Mouse (Mus musculus): ENCODE results near the gene Fam166b. TPM values are rescaled to one million over a fixed set of nuclear protein-coding genes. Genes with fewer than 3 reads are reported as not detected.

Fam166b gene
- polyA plus RNA-seq, 1 experiment: 0.06 TPM

DNA sequence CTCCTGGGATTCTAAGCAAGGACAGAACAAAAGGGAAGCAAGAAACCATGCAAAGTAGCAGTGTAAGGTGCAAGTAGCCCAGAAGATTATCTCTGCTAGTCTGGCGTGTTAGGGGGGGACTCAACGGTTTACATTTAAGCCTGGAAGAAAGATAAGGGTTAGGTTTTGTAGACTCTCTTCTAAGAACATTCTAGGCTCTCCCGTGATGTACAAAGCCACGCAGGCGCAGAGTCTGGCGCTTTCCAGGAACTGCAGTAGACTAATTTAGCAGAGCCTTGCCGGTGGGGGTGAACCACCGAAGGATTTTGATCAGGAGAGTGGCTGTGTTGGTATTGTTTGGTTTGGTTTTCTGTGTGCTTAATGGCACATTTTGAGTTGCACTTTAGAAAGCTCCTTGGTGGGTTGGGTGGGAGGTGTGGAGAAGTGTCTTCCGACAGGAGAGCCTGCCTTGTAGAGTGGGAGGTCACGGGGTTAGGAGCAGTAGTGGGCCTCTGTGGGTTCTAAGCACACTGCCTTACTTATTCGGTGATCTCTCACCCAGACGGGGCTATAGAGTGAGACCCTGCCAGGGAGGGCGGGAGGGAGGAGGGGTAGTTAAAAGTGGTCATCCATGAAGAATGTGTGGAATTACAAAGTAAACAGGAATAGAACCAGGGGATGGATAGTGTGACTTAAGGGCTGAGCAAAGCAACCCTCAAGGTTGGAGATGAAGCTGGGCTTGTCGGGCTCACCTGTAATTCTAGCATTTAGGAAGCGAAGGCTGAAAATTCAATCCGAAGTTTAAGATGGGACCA lies 11.5 kb downstream of the Fam166b start:
- Histone ChIP-seq H3K36me3 (ENCODE audit: control insufficient read depth, insufficient read depth) (peaks cover 15% of the 10 kb centered on the region), H3ac (ENCODE audit: control insufficient read depth, insufficient read length, low read depth) (no peak overlapping the region), H3K79me2 (ENCODE audit: control insufficient read depth, insufficient read depth) (no peaks in the 10 kb centered on the region), H3K4me3 (ENCODE audit: insufficient read depth, poor library complexity, severe bottlenecking) (no peak overlapping the region), H3K27me3 (ENCODE audit: control insufficient read depth, insufficient read depth, insufficient read length) (no peaks in the 10 kb centered on the region), H3K79me3 (ENCODE audit: low read depth) (no peaks in the 10 kb centered on the region)
- TF ChIP-seq MAX (IDR thresholded peaks at IDR 0.05) (no peak), MYOG (IDR thresholded peaks at IDR 0.05; ENCODE audit: control insufficient read depth, extremely low read depth, insufficient read length) (no peak), CEBPB (IDR thresholded peaks at IDR 0.05; ENCODE audit: low read depth) (no peak), USF1 (IDR thresholded peaks at IDR 0.05; ENCODE audit: low read depth) (no peak), CTCF (IDR thresholded peaks at IDR 0.05; ENCODE audit: control insufficient read depth, insufficient read depth, insufficient read length) (no peak), MYOD1 (IDR thresholded peaks at IDR 0.05; ENCODE audit: control insufficient read depth, insufficient read length, low read depth) (no peak), FOSL1 (IDR thresholded peaks at IDR 0.05; ENCODE audit: insufficient read depth, low read length, poor library complexity, severe bottlenecking) (no peak)

GRCm38 (mm10) chr4:43416071-43416490 lies 12.9 kb downstream of the Fam166b start:
- Histone ChIP-seq H3K79me3 (ENCODE audit: low read depth) (no peaks in the 10 kb centered on the region), H3K27me3 (ENCODE audit: control insufficient read depth, insufficient read depth, insufficient read length) (no peaks in the 10 kb centered on the region), H3K36me3 (ENCODE audit: control insufficient read depth, insufficient read depth) (peaks cover 8% of the 10 kb centered on the region), H3K4me3 (ENCODE audit: insufficient read depth, poor library complexity, severe bottlenecking) (no peak overlapping the region), H3K79me2 (ENCODE audit: control insufficient read depth, insufficient read depth) (no peaks in the 10 kb centered on the region), H3ac (ENCODE audit: control insufficient read depth, insufficient read length, low read depth) (no peak overlapping the region)
- TF ChIP-seq FOSL1 (IDR thresholded peaks at IDR 0.05; ENCODE audit: insufficient read depth, low read length, poor library complexity, severe bottlenecking) (no peak), MAX (IDR thresholded peaks at IDR 0.05) (no peak), USF1 (IDR thresholded peaks at IDR 0.05; ENCODE audit: low read depth) (no peak), MYOD1 (IDR thresholded peaks at IDR 0.05; ENCODE audit: control insufficient read depth, insufficient read length, low read depth) (no peak)

GRCm38 (mm10) chr4:43415221-43416070 lies 13.5 kb downstream of the Fam166b start:
- no peak for TF ChIP-seq MYOD1 (IDR thresholded peaks at IDR 0.05; ENCODE audit: control insufficient read depth, insufficient read length, low read depth)
- TF ChIP-seq USF1 (IDR thresholded peaks at IDR 0.05; ENCODE audit: low read depth): no peak
- no peak for TF ChIP-seq CEBPB (IDR thresholded peaks at IDR 0.05; ENCODE audit: low read depth)
- no peak for TF ChIP-seq MYOG (IDR thresholded peaks at IDR 0.05; ENCODE audit: control insufficient read depth, extremely low read depth, insufficient read length)
- no peak for TF ChIP-seq MAX (IDR thresholded peaks at IDR 0.05)
- TF ChIP-seq FOSL1 (IDR thresholded peaks at IDR 0.05; ENCODE audit: insufficient read depth, low read length, poor library complexity, severe bottlenecking): no peak
- no peak for TF ChIP-seq CTCF (IDR thresholded peaks at IDR 0.05; ENCODE audit: control insufficient read depth, insufficient read depth, insufficient read length)
- Histone ChIP-seq H3K79me2 (ENCODE audit: control insufficient read depth, insufficient read depth) (peaks cover under 1% of the 10 kb centered on the region), H3K27me3 (ENCODE audit: control insufficient read depth, insufficient read depth, insufficient read length) (no peaks in the 10 kb centered on the region), H3ac (ENCODE audit: control insufficient read depth, insufficient read length, low read depth) (no peak overlapping the region), H3K79me3 (ENCODE audit: low read depth) (no peaks in the 10 kb centered on the region), H3K36me3 (ENCODE audit: control insufficient read depth, insufficient read depth) (peaks cover 8% of the 10 kb centered on the region), H3K4me3 (ENCODE audit: insufficient read depth, poor library complexity, severe bottlenecking) (no peak overlapping the region)

DNA sequence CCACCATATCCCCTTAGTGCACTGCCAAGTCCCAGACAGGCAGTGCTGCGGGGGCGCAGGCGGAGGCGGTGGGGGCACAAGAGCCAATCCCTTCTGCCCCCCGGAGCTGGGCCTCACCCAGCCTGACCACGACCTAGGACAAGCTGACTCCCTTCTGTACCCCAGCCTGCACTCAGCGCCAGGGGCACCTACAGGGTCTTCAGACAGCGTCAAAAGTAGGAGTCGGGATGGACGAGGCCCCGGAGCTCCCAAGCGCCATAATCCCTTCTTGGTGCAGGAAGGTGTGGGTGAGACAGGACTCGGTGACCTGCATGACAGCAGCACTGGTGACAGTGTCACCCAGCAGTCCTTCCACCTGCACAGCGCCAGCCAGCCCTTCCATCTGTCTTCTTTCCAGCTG lies 14.2 kb downstream of the Fam166b start:
- peaks cover 8% of the 10 kb centered on the region for H3K36me3 ChIP-seq (ENCODE audit: control insufficient read depth, insufficient read depth)
- no peak for TF ChIP-seq FOSL1 (IDR thresholded peaks at IDR 0.05; ENCODE audit: insufficient read depth, low read length, poor library complexity, severe bottlenecking)
- no peak for TF ChIP-seq MAX (IDR thresholded peaks at IDR 0.05)
- TF ChIP-seq CTCF (IDR thresholded peaks at IDR 0.05; ENCODE audit: control insufficient read depth, insufficient read depth, insufficient read length): no peak
- TF ChIP-seq CEBPB (IDR thresholded peaks at IDR 0.05; ENCODE audit: low read depth): no peak
- no peak for TF ChIP-seq USF1 (IDR thresholded peaks at IDR 0.05; ENCODE audit: low read depth)
- no peak for TF ChIP-seq MYOG (IDR thresholded peaks at IDR 0.05; ENCODE audit: control insufficient read depth, extremely low read depth, insufficient read length)
- no peak for TF ChIP-seq MYOD1 (IDR thresholded peaks at IDR 0.05; ENCODE audit: control insufficient read depth, insufficient read length, low read depth)
- H3K79me3 ChIP-seq (ENCODE audit: low read depth): no peaks in the 10 kb centered on the region
- H3K4me3 ChIP-seq (ENCODE audit: insufficient read depth, poor library complexity, severe bottlenecking): no peak overlapping the region
- H3K27me3 ChIP-seq (ENCODE audit: control insufficient read depth, insufficient read depth, insufficient read length): no peaks in the 10 kb centered on the region
- H3K79me2 ChIP-seq (ENCODE audit: control insufficient read depth, insufficient read depth): peaks cover 7% of the 10 kb centered on the region
- H3ac ChIP-seq (ENCODE audit: control insufficient read depth, insufficient read length, low read depth): no peak overlapping the region

DNA sequence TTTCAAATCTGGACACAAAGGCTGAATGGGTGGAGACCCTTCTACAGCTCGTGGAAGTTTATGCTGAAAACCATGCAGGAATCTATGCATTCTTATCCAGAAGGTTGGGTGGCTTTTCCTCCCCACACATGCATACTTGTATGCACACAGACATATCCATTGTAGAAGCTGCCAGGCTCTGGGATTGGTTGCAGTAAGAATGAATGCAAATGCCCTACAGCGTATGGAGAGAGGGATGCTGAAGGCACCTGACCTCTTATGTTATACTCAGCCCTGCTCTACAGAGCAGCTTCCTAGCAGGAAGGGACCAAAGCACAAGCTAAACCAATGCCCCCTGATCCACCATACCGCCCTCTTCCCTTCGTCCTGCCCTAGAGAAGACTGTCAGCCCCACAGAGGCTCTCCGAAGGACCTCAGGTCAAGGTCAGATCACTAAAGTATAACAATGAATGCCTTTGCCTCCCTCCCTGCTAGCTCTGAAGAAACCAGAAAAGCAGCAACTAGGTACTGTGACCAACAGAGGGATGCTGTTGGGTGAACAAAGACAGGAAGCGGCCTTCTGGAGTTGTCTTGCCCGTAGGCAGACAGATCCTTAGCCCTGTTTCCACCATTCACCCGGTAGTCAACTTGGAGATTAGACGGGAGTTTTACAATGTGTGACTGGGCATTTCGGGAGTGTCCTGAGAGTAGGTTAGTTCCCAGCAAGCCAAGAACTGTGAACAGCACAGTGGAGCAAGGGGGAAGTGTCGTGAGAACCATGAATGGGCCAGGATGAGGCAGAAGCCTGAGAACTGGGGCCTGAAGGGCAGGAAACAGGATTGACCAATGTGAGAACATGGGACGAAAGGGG lies 21.6 kb downstream of the Fam166b start:
- Histone ChIP-seq H3K27me3 (ENCODE audit: control insufficient read depth, insufficient read depth, insufficient read length) (no peaks in the 10 kb centered on the region), H3K79me2 (ENCODE audit: control insufficient read depth, insufficient read depth) (peaks cover 17% of the 10 kb centered on the region), H3K4me3 (ENCODE audit: insufficient read depth, poor library complexity, severe bottlenecking) (no peak overlapping the region), H3ac (ENCODE audit: control insufficient read depth, insufficient read length, low read depth) (no peak overlapping the region), H3K36me3 (ENCODE audit: control insufficient read depth, insufficient read depth) (peaks cover 14% of the 10 kb centered on the region), H3K79me3 (ENCODE audit: low read depth) (peaks cover 6% of the 10 kb centered on the region)
- TF ChIP-seq CEBPB (IDR thresholded peaks at IDR 0.05; ENCODE audit: low read depth): no peak
- TF ChIP-seq MYOG (IDR thresholded peaks at IDR 0.05; ENCODE audit: control insufficient read depth, extremely low read depth, insufficient read length): no peak
- no peak for TF ChIP-seq FOSL1 (IDR thresholded peaks at IDR 0.05; ENCODE audit: insufficient read depth, low read length, poor library complexity, severe bottlenecking)
- no peak for TF ChIP-seq CTCF (IDR thresholded peaks at IDR 0.05; ENCODE audit: control insufficient read depth, insufficient read depth, insufficient read length)
- no peak for TF ChIP-seq MYOD1 (IDR thresholded peaks at IDR 0.05; ENCODE audit: control insufficient read depth, insufficient read length, low read depth)
- no peak for TF ChIP-seq USF1 (IDR thresholded peaks at IDR 0.05; ENCODE audit: low read depth)
